Mouse (Mus musculus): Measurements from ENCODE around the gene H2-DMa.
"Not testable (repeated sequence)": the region's sequence is repeated elsewhere in the genome, so short reads cannot be mapped to it uniquely, and the experiment has no call there.

H2-DMa gene

GRCm38 (mm10) chr17:34123518-34123917 lies 4.2 kb downstream of the H2-DMa start:
- DNase-seq (ENCODE audit: low read depth, low spot score), result peak; percentile 63

- peak; percentile 48 for DNase-seq (ENCODE audit: low read depth, low spot score)
Observed at GRCm38 (mm10) chr17:34124649-34125048, 5.3 kb downstream of the H2-DMa start.

DNA sequence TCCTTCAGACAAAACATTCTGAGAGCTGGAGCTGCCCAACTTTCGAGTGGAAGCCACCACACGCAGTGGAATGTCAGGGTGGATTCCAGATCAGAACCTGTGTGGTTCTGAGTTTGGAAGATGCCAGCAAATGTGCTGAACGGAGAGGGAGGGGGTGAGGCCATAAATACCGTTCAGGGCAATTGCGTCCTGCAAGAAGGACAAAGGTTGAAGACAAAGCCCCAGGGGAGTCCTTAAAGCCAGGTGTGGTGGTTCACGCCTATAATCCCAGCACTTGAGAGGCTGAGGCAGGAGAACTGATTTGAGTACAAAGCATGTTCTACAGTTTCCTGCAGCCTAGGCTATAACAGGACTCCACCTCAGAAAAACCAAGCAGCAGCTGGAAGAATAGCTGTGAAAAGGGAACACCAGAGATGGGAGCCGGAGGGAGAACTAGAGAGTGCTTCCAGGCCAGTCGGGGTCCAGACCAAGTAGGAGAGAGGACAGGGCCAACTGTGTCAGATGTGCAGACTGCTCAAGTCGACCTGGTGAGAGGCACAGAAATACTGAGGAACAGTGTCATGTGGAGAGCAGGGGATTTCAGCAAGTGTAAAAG lies 7.6 kb downstream of the H2-DMa start:
- DNase-seq (ENCODE audit: low read depth, low spot score), result no peak

DNA sequence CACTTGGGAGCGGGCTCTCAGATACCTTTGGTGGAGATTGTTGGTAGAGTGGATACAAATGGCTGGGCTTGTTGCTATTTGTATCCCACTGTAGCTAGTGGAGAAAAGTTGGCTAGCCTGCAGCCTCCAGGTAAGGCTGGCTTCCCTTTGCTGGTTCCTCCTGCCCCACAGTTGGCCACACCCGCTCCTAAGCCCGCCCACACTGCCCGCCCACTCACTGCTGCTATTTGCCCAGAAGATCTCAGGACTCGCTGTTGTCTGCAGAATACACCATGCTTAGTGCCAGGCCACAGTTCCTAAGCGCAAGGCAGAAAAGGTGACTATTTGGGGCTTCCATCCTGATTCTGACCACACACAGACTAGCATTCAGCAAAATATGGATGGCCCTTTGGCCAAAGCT lies 8.1 kb downstream of the H2-DMa start:
- DNase-seq (ENCODE audit: low read depth, low spot score), result peak; percentile 46

GRCm38 (mm10) chr17:34128264-34128937 lies 9.1 kb downstream of the H2-DMa start:
- DNase-seq (ENCODE audit: low read depth, low spot score), result peak; percentile 35

- DNase-seq (ENCODE audit: low read depth, low spot score), result no peak
Observed at GRCm38 (mm10) chr17:34128944-34129791, 9.8 kb downstream of the H2-DMa start.

DNA sequence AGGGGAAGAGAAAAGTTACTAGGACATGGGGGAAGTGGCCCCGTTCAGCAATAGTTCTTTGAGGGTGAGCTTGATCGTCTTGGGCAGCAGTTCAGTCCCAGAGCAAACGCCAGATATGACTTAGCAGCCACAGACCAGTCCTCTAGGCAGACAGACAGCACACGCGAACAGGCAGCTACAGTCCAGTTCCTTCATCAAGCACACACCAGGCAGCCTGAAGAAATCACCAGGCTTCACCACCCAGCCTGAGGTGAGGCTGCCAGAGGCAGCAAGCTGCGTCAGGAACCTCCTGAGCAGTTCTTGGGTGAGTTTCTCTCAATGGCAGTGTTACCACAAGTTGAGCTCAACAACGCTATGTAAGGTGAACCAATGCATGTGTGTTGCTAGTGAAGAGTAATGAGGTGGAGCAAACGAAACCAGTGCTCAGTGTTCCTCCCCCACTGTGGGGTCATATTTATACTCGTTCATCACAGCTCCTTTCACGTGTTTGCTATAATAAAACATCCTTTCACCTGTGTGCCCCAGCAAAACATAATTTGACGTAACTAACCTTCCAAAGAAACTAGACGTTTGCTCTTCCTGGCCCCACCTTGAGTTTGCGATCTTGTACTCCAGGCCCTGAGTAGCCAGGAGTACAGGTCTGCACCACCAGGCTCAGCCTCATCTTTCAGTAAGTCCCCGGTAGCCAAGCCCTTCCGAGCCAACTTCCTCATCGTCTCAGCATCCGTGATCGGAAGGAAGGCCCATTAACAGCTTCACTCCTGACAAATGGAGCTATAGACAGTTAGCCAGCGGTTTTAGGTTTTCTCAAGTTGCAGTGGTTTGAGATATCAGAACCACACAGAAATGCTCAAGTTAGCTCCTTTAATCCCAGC lies 11.0 kb downstream of the H2-DMa start:
- no peak for DNase-seq (ENCODE audit: low read depth, low spot score)

- no peak for DNase-seq (ENCODE audit: low read depth, low spot score)
Observed at GRCm38 (mm10) chr17:34131911-34132310, 12.6 kb downstream of the H2-DMa start.

GRCm38 (mm10) chr17:34133289-34133688 lies 13.9 kb downstream of the H2-DMa start:
- DNase-seq (ENCODE audit: low read depth, low spot score), result peak; percentile 61

DNA sequence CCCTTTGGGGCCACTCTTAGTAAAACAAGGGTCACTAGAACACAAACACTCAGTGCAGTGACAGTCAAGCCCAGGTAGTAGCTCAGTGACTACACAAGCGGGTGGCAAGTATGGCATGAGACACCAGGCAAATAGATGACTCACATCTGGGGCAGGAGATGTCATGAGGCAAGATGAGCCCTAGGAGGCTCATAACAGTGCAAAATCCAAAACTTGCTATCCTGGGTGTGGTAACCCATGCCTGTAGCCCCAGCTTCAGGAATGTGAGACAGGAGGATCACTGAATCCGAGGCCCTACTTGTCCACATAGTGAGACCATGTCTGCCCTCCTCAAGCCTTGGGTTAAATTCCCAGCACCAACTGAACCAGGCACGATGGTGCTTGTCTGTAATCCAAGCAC lies 15.1 kb downstream of the H2-DMa start:
- DNase-seq (ENCODE audit: low read depth, low spot score), result peak; percentile 67

GRCm38 (mm10) chr17:34135297-34136224 lies 16.2 kb downstream of the H2-DMa start:
- peak; percentile 100 for DNase-seq (ENCODE audit: low read depth, low spot score)

DNA sequence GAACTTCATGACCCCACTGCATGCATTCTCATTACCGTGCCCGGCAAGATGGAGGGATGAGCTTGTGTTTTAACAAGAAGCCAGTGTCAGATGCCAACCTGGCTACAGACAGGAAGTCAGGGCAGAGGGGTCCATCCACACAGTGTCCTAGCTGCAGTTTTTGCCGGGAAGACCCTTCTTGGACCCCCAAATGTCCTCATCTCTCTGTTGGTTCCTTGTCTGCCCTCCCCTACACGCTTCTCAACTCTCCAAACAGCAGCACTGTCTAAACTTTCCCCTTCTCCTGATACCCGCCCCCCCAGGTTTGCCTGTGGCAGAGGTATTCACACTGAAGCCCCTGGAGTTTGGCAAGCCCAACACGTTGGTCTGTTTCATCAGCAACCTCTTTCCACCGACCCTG lies 18.3 kb downstream of the H2-DMa start:
- no peak for DNase-seq (ENCODE audit: low read depth, low spot score)

- DNase-seq (ENCODE audit: low read depth, low spot score), result no peak
Observed at GRCm38 (mm10) chr17:34138655-34139054, 19.3 kb downstream of the H2-DMa start.

DNA sequence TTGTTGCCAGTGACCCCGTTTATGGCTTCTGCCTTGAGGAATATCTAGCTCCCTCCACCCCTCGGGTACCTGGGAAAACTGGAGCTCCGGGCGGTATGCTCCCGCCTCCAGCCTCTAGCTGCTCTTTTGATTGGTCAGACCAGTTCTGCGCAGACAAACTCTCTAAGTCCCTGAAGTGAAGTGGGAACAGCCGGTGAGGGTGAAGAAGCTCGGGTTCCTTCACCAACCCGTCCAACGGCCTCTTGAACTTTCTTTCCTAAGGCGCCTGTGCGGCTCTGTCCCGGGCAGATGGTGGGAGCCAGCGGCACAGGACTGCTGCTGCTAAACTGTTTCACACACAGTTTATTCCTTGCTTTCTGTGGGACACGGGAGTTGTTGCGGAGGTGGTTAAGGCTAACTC lies 20.1 kb downstream of the H2-DMa start:
- no peak for DNase-seq (ENCODE audit: low read depth, low spot score)

DNA sequence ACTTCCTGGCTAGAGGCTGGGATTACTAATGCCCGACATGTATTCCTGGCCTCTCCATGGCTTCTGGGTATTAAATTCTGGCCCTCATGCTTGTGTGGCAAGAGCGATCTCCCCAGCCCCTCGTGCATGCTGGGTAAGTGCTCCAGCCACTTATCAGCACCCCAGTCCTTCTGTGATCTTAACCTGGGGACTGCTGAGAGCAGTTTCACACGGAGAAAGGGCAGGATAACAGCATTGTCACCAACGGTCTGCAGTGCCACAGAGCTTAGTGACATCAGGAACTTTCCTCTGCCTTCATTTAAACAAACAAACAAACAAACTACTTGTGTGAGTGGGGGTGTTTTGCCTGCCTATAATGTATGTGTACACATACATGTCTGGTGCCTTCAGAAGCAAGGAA lies 20.9 kb downstream of the H2-DMa start:
- no peak for DNase-seq (ENCODE audit: low read depth, low spot score)

GRCm38 (mm10) chr17:34141448-34141847 lies 22.1 kb downstream of the H2-DMa start:
- DNase-seq (ENCODE audit: low read depth, low spot score), result no peak

GRCm38 (mm10) chr17:34142456-34143010 lies 23.2 kb downstream of the H2-DMa start:
- no peak for DNase-seq (ENCODE audit: low read depth, low spot score)

- no peak for DNase-seq (ENCODE audit: low read depth, low spot score)
Observed at GRCm38 (mm10) chr17:34143033-34143432, 23.7 kb downstream of the H2-DMa start, which contains the start of gene H2-DMb2. H2-DMb2 (plus strand) TSS chr17:34143307.

- DNase-seq (ENCODE audit: low read depth, low spot score), result no peak
Observed at GRCm38 (mm10) chr17:34143461-34143860, 24.1 kb downstream of the H2-DMa start.

DNA sequence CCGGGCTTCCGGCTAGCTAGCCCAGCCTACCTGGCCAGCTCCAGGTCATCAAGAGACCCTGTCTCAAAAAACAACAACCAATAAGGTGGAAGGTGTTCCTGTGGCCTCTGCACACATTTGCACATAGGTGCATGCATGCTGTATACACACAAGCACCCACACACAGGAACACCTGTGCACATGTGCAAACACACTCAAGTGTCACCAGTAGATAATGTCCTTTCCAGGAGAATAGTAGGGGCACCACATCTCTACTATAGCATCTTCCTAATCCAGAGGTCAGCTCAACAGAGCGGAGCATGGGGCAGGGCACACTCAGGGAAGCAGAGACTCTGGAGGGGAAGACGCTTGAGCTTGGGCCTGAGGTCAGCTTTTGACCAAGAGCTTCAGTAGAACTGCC lies 24.9 kb downstream of the H2-DMa start:
- DNase-seq (ENCODE audit: low read depth, low spot score), result not testable (repeated sequence)

All from 3T3-L1 (cell line).